Mouse (Mus musculus): ENCODE measurements around the gene Man1a.

GRCm38 (mm10) chr10:54034779-54035178 lies 41.6 kb downstream of the Man1a start:
- TF ChIP-seq CTCF (IDR thresholded peaks at IDR 0.05; ENCODE audit: low read depth) (no peak), EP300 (IDR thresholded peaks at IDR 0.05; ENCODE audit: low read depth) (no peak)

Data from heart, postnatal 0 days (tissue).